Mouse (Mus musculus): ENCODE results near the gene Il17rb.
A peak's percentile ranks its signal among the peaks of the same experiment; 100 is the strongest.

Il17rb gene

DNA sequence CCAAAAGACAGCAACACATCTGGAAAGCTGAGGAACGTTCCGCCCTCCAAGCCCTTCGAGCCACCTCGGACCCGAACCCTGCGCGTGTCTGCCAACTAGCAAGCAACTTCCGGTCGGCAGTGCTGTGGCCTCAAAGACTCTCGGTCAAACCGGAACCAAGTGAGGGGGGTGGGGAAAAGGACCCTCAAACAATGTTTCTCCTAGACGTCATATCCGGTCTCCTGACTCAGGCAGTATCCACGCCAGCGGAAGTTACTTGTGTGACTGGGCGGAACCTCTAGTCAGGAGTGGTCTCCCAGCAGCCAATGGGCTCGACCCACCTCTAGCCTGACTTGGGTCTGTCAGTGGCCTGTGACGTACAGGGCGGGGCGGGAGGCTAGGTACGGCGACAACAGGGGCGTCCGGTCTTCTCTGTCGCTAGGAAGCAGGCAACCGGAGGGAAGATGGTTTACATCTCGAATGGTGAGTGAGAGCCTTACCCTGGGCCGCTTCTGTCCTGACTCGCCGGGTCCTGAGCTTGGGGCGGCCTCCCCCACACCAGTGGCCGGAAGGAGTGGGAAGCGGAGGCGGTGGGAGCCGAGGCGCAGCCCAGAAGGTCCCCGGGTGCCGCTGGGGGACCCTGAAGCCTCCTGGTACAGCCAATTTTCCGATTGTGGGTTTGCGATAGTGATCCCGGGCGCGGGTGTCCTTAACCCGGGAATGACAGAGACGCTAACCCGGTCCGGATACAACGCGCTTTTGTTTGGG, 40.4 kb downstream of the Il17rb start, which contains the start of gene Selenok:
Gene Selenok, plus strand, starts transcription at position 234 of the 747 bp plus-strand sequence.
- DNase-seq (ENCODE audit: low spot score in 2 of 2): peak; percentile 80 to 90

DNA sequence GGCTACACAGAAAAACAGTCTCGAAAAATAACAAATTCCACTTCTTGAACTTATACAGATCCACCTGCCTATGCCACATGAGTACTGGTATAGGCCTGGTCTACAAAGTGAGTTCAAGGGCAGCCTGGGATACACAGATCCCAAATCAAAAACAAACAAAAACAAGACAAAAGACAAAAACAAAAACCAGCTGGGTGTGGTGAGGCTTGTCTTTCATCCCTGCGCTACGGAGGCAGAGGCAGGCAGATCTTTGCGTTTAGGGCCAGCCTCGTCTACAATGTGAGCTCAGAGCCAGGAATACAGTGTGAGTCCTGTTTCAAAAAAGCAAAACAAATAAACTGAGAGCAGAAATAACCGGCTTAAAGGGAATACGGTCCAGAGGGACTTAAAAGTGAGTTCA, 41.1 kb downstream of the Il17rb start:
- DNase-seq (ENCODE audit: low spot score in 2 of 2): no peak

GRCm38 (mm10) chr14:29957393-29957792, 51.3 kb downstream of the Il17rb start:
- no peak for DNase-seq (ENCODE audit: low spot score in 2 of 2)

GRCm38 (mm10) chr14:29950805-29951204, 57.9 kb downstream of the Il17rb start:
- no peak for DNase-seq (ENCODE audit: low spot score in 2 of 2)

DNA sequence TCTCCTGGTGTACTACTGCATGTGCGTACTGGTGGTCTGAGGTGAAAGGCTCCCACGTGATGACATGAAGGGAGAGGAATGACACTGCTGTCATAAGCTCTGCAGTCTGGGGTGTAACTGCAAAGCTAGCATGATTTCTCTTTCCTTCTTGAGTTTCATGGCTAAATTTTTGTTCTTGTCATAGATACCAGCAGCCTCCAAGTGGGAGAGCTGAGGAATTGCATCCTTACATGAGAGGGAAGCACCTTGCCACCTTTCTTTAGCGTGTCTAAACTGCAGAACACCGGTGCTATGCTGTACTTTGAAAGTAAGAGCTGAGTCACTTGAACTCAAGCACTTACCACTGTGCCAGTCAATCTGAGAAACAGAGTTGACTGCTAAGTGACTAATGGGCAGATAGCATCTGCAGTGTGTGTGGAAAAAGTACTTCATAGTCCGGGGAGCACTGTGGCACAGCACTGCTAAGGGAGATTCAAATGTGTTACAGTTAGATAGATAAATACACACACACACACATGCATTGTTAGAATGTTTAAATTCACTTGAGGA, 61.9 kb downstream of the Il17rb start:
- no peak for DNase-seq (ENCODE audit: low spot score in 2 of 2)
